Mouse (Mus musculus) heart, adult 10 weeks (tissue): ENCODE measurements around the gene Ly6g6e. TPM values are rescaled to one million over a fixed set of nuclear protein-coding genes. Genes with fewer than 3 reads are reported as not detected.

Experiments used
- polyA plus RNA-seq: library from polyadenylated mRNA; stranded (reverse); fragments of 350-450 nt; fragmentation: Illumina TruSeq; extraction: RNeasy Lipid Tissue Mini Kit (QIAGEN cat#74804); gene quantifications from one replicate; pipeline ENCODE4 v1.2.3, GENCODE M21; 2014; ENCODE audit warnings: low read depth, low replicate concordance

Ly6g6e gene
- not detected for polyA plus RNA-seq

GRCm38 (mm10) chr17:35076507-35077176, at the start of gene Ly6g6e:
Gene Ly6g6e (plus strand): TSS chr17:35076902.

DNA sequence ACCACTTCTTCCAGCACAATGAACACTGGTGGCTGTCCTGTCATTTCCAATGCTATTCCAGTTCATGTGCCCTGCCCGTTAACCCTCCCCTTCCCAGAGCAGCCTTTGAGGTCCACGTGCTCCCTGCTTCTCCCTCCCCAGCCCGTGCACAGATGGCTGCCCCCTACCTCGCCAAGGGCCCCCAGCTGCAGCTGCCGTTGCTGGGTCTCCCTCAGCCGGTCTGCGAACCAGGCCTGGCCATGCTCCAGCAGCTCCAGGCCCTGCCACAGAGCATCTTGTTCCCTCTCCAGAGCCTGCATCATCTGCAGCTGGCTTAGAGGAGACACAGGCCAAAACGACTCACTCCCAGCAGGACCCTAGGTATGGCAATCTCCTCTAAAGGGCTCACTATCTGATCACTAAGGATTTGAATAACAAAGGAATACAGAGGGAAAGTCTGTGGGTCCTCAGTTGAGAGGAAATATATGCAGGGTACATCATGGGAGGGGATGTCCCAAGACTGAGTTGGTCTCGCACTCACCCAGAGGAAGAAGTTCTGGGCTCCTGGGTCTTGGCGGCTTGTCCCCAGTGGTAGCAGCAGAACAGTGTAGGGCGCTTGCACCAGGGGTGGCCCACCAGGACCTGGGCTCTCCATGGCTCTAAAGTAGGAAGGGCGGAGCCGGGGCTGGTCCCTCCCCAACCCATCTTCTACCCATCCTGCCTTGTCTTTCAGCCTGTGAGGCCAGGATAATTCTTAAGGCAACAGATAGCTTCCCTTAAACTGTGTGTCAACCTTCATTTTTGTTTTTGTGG, 49.2 kb upstream of the Ly6g6e start, which contains the start of gene Sapcd1:
Sapcd1 (minus strand) TSS at position 740 of the 792 bp plus-strand sequence.

DNA sequence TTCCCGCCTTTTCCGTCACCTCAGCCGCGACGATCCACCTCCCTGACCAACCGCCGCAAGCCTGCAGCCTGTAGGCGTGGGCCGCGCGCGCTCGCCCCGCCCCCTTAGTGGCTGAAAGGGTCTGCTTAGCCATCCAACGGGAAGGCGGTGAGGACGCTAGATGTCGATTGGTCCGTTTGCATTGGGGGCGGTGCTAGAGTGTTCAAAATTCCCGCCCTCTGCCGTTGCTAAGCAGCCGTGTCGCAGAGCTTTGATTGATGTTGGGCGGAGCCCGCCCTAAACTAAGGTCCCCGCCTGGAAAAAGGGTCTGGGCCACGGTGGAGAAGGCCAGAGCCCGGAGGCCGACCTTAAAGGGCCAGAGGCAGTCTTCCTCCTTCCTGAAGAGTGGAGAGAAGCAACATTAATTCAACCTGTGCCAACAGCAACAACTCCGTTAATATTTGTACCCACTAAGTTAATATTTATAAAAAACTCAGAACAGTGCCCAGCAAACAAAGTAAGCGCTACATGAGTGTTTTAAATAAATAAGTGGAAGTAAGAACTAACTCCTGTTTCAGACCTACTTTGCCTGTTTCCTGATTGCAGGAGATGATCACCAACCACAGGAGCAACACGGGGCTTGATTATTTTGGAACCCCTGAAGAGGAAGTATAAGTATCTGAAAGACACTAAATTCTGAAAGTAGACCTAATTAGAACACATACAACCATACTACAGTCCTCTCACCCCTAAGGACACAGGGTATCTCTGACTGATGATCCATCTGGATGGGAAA, 29.8 kb upstream of the Ly6g6e start, which contains the start of gene Msh5:
Msh5 (minus strand) TSS at position 65 of the 775 bp plus-strand sequence.

DNA sequence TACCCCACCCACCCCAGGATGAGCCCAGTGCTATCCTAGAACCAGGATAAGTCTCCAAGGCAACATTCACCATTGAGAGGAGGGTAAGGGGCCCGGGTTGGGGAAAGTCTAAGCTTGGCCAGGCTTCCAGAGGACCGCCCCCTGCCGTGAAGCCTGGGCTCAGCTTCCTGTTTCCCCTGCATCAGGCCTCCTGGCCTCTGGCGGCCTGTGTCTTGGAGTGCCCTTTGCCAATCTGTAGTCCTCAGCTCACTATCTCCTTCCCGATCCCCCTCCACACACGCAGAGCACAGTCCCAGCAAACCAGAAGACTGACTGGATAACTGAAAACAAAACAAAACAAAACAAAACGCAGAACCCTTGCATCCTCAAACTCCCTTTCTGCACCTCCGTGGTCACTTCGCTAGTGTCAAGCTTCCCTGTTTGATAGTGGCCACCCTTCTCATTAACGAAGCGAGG, 27.1 kb upstream of the Ly6g6e start, which contains the start of gene Clic1:
Clic1 (plus strand) TSS at position 406 of the 456 bp plus-strand sequence.

GRCm38 (mm10) chr17:35058911-35059892, 17.5 kb upstream of the Ly6g6e start, which contains the start of gene Ddah2:
Gene Ddah2 (plus strand): TSS chr17:35059035.

GRCm38 (mm10) chr17:35064951-35065947, 11.5 kb upstream of the Ly6g6e start, which contains the start of gene Ly6g6c:
Gene Ly6g6c (plus strand): TSS chr17:35065388.

GRCm38 (mm10) chr17:35066084-35066483, 10.6 kb upstream of the Ly6g6e start, which contains the start of gene Mpig6b:
Gene Mpig6b (minus strand): TSS chr17:35066184.

DNA sequence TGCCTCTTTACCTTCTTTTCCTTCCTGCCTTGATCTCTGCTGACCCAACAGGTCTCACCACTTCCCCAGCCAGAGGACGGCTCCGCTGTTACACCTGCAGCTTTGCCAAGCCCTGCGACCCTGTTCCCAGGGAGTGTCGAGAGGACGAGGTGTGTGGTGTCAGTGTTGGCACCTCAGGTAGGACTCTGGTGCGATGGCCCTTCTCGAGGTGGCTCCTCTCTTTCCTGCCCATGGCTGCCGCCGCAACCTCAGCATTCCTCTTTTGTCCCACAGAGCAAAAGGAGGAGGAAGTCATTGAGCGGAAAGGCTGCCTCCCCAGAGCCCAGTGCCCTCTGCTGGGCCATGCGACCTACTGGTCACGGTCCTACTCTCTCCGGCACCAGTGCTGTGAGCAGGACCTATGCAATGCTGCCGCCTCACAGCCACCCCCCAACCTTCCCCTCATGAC, 1.1 kb downstream of the Ly6g6e start, which contains the start of gene Ly6g6d:
Ly6g6d (minus strand) TSS at position 280 of the 448 bp plus-strand sequence.

GRCm38 (mm10) chr17:35085208-35085865, 8.6 kb downstream of the Ly6g6e start, which contains the start of gene Ly6g6f:
Gene Ly6g6f (minus strand): TSS chr17:35085610.

DNA sequence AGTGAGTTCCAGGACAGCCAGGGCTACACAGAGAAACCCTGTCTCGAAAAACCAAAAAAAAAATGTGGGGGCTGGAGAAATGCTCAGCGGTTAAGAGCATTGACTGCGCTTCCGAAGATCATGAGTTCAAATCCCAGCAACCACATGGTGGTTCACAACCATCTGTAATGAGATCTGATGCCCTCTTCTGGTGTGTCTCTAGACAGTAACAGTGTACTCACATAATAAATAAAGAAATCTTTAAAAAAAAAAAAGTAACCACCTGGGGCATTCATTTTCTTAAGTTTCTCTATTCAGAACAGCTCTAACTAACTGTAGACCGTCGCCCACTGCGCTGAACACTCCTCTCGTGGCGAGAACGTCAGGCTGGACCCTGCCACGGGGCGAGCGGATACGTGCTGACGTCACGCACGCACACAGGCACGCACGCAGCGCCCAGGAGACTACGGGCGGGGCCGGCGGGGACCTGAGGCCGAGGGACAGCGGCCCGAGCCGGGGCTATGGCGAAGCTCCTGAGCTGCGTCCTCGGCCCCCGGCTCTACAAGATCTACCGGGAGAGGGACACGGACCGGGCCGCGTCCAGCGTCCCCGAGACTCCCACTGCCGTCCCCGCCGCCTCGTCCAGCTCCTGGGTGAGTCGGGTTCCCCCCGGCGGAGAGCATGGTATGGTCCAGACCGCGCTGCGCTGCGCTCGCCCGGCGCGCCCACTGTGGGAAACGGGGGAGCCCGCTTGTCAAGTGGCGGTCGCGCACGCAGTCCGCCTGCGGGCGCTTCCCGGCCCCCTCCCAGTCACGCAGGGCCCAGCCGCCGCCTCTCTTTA, 12.3 kb downstream of the Ly6g6e start, which contains the start of gene Abhd16a:
Abhd16a (plus strand) TSS at position 439 of the 820 bp plus-strand sequence.

DNA sequence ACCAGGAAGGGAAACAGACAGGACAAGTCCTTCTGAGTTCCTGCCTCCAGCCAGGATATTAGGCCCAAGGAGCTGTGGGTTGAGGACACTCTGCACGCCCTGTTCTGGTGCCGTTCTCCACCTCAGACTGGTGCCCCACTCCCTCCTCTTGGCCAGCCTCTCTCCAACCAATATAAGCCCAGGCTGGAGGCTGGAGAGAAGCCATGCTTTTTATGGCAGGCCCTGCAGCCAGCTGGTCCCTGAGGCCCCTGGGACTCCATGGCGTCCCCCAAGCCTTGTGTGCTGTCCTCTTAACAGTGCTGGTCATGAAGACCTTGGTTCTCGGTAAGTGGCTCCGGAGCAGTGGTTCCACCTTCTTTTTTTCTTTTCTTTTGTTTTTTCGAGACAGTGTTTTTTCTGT, 31.4 kb downstream of the Ly6g6e start, which contains the start of gene Ly6g5c:
Ly6g5c (plus strand) TSS at position 183 of the 400 bp plus-strand sequence.

GRCm38 (mm10) chr17:35115046-35116019, 38.6 kb downstream of the Ly6g6e start, which contains the start of gene Ly6g5b:
Gene Ly6g5b (minus strand): TSS chr17:35115428.

DNA sequence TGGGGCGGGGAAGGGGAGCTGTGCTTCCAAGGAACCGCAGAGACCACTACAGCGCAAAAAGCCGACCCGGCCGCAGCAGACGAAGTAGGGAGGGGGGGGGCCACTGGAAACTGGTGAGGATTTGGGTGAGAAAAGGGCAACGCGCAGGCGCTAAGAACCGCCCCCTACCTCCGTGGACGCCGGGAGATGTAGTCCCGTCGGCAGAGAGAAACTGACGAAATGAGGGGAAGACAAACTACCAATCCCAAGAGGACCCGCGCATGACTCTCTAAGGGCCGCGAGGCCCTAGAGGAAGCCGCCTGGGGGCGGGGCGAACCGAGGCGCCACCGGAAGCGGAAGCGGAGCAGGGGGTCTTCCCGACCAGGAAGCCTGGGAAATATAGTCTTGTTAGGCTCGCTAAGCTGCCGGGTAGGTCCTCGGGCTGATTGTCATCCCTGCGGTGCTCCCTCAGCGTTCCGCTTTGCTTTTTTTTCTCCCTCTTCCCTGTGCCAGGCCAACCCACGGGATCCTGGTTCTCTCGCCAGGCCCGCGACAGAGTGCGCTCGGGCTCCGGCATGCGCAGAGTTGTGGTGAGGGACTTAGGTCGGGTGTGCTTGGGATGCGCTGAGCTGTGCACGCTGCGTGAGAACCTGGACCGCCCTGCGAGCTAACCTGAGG, 44.6 kb downstream of the Ly6g6e start, which contains the start of gene Gpank1:
Gpank1 (plus strand) TSS at position 313 of the 657 bp plus-strand sequence.

DNA sequence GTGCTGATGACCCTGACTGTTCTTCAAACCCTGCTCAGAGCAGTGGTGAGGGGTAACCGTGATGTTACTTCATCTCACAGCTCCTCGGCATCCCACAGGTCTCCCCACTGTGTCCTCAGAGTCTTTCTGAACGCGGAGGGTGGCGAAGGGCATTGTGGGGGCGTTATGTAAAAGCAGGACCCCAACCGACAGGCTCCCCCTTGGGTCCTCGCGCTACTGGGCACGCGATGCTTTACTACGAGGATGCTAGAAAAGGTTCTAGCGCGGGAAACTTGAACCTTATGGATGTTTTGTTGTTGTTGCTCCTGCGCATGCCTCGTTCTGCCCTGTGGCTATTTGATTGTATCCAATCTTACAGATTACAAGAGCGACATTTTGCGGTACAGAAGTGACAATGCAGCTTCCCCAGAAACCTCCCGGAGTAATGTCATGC, 45.2 kb downstream of the Ly6g6e start, which contains the start of gene Csnk2b:
Csnk2b (minus strand) TSS at position 183 of the 433 bp plus-strand sequence.

DNA sequence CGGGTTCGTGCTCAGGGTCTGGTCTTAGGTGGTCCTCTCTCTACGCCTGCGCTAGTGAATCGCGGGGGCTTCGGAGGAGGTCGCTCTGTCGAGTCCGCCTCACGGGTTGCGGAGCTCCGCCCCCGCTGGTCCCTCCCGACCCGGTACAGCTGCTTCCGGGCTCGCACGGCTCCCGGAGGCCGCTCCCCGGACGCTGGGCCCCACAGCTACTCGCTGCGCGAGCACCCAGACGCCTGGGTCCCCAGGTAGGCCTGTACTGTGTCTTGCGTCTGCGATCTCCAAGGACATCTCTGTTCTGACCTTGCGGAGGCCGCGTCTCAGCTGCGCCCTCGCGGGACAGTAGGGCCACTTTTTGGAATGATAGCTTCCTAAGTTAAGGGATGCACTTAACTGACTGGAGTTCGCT, 49.5 kb downstream of the Ly6g6e start, which contains the start of gene D17H6S53E:
D17H6S53E (plus strand) TSS at position 168 of the 406 bp plus-strand sequence.

